Mouse (Mus musculus) liver, postnatal 0 days (tissue): Measurements from ENCODE around the gene Rnf216.

Experiments
- CTCF ChIP-seq: sonication (generic); IDR thresholded peaks from 2 replicates; pipeline ENCODE4 v1.5.1; 2016; ENCODE audit warnings: antibody characterized with exemption, low read depth
- EP300 ChIP-seq: IDR thresholded peaks from 2 replicates; pipeline ENCODE4 v1.6.1; 2016; ENCODE audit warnings: antibody characterized with exemption, low read depth, mild to moderate bottlenecking

DNA sequence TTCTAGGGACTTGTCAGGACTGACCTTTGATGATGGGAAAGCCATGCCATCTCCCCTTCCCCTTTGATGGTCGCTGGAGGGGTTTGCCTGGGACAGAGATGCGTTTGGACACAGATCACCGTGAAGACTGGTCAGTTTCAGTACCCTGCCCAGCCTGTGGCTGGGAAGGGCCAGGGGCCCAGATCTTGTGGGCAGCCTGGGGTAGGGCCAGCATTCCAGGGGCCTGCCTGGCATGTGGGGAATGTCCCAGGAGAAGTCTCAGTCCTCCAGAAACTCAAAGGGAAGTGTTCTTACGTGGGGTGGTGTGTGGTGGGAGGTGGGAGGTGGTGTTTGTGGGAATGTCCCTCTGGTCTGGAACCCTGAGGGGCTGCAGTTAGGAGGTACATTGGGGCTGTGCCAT lies 153.6 kb downstream of the Rnf216 start:
- TF ChIP-seq CTCF (no peak), EP300 (no peak)
